48 mouse cellular contexts compared by ENCODE assay signal in genomic region chr1:170206395-170206794, GRCm38 (mm10). TPM values are rescaled to one million over a fixed set of nuclear protein-coding genes. Genes with fewer than 3 reads are reported as not detected.
"Had no signal": no experiment of that assay in that cellular context is flagged by ENCODE, and none has a peak within 500 bp of the region (broad histone marks: within the 10 kb centered on the region; RNA-seq: fewer than 3 reads in every experiment).

No protein-coding gene starts in this region.

- H3K27ac ChIP-seq: heart, embryonic 13.5 days; heart, embryonic 15.5 days; hindbrain, embryonic 10.5 days; hindbrain, embryonic 12.5 days; hindbrain, embryonic 13.5 days; hindbrain, embryonic 14.5 days; hindbrain, embryonic 15.5 days; hindbrain, postnatal 0 days; intestine, embryonic 15.5 days; kidney, embryonic 15.5 days; kidney, postnatal 0 days; layer of hippocampus, adult 2 months; left cerebral cortex, adult 2 months had no signal

- H3K4me3 ChIP-seq: heart, embryonic 12.5 days; heart, embryonic 13.5 days; heart, embryonic 15.5 days; hindbrain, embryonic 10.5 days; hindbrain, embryonic 12.5 days; hindbrain, embryonic 13.5 days; hindbrain, embryonic 15.5 days; intestine, embryonic 15.5 days; kidney, embryonic 15.5 days; layer of hippocampus, adult 2 months; left cerebral cortex, adult 2 months had no signal

- H3K4me2 ChIP-seq: heart, embryonic 11.5 days; heart, embryonic 12.5 days; heart, embryonic 13.5 days; heart, embryonic 15.5 days; hindbrain, embryonic 12.5 days; hindbrain, embryonic 13.5 days; hindbrain, embryonic 14.5 days; hindbrain, embryonic 15.5 days; intestine, embryonic 15.5 days; kidney, embryonic 15.5 days had no signal

- H3K27me3 ChIP-seq: heart, embryonic 12.5 days; heart, embryonic 13.5 days; heart, embryonic 15.5 days; hindbrain, embryonic 12.5 days; hindbrain, embryonic 13.5 days; hindbrain, embryonic 15.5 days; intestine, embryonic 15.5 days; kidney, embryonic 15.5 days had no signal

- ATAC-seq: hindbrain, embryonic 16.5 days; hindbrain, postnatal 0 days; inflammation-experienced regulatory T-cells, adult 6 months; intestine, embryonic 15.5 days; intestine, embryonic 16.5 days; intestine, postnatal 0 days had no signal

- H3K4me1 ChIP-seq: heart, embryonic 12.5 days; heart, embryonic 13.5 days; heart, embryonic 15.5 days; hindbrain, embryonic 10.5 days; hindbrain, embryonic 12.5 days; hindbrain, embryonic 13.5 days; hindbrain, embryonic 15.5 days; intestine, embryonic 15.5 days; kidney, embryonic 15.5 days had no signal

- H3K9ac ChIP-seq: heart, embryonic 12.5 days; heart, embryonic 13.5 days; heart, embryonic 15.5 days; hindbrain, embryonic 12.5 days; hindbrain, embryonic 13.5 days; hindbrain, embryonic 14.5 days; hindbrain, embryonic 15.5 days; intestine, embryonic 15.5 days; kidney, embryonic 15.5 days had no signal

- DNase-seq: heart, postnatal 14 days; heart, postnatal 36 days; heart, postnatal 4 days; kidney, adult 11 months; kidney, adult 8-10 months; kidney, postnatal 10 days; kidney, postnatal 14 days; kidney, postnatal 25 days; kidney, postnatal 4 days; layer of hippocampus, adult 9-11 months; layer of hippocampus, postnatal 36 days had no signal

- H3K9me3 ChIP-seq: heart, embryonic 12.5 days; heart, embryonic 15.5 days; hindbrain, embryonic 10.5 days; hindbrain, embryonic 12.5 days; hindbrain, embryonic 13.5 days; hindbrain, embryonic 15.5 days; intestine, embryonic 15.5 days; kidney, embryonic 15.5 days had no signal

RNA-seq across cellular contexts. Expression of gene Sh2d1b2, which starts 26.2 kb away (rescaled TPM):
- total RNA-seq: heart, adult 8-10 months; heart, postnatal 14 days; heart, postnatal 25 days; heart, postnatal 36 days; heart, postnatal 4 days; hematopoietic stem cell, adult 5-6 weeks; hindbrain, postnatal 0 days; layer of hippocampus, adult 18-20 months; layer of hippocampus, adult 2 months; layer of hippocampus, adult 8-10 months; layer of hippocampus, postnatal 10 days; layer of hippocampus, postnatal 14 days; layer of hippocampus, postnatal 25 days; layer of hippocampus, postnatal 36 days; left cerebral cortex, adult 18-20 months; left cerebral cortex, adult 2 months; left cerebral cortex, adult 8-10 months; left cerebral cortex, postnatal 10 days had no signal
- polyA plus RNA-seq: heart, embryonic 11.5 days; heart, embryonic 12.5 days; heart, embryonic 13.5 days; heart, embryonic 14.5 days; heart, embryonic 15.5 days; heart, embryonic 16.5 days; heart, postnatal 0 days; hindbrain, embryonic 10.5 days; hindbrain, embryonic 11.5 days; hindbrain, embryonic 12.5 days; hindbrain, embryonic 13.5 days; hindbrain, embryonic 14.5 days; hindbrain, embryonic 15.5 days; hindbrain, embryonic 16.5 days; hindbrain, postnatal 0 days; inflammation-experienced regulatory T-cells, adult 6 months; intestine, embryonic 14.5 days; intestine, embryonic 15.5 days; intestine, embryonic 16.5 days; intestine, postnatal 0 days; kidney, embryonic 15.5 days; kidney, embryonic 16.5 days; kidney, postnatal 0 days; large intestine, adult 2 months had no signal
